Mouse (Mus musculus): ENCODE results near the gene Spaca9.

DNA sequence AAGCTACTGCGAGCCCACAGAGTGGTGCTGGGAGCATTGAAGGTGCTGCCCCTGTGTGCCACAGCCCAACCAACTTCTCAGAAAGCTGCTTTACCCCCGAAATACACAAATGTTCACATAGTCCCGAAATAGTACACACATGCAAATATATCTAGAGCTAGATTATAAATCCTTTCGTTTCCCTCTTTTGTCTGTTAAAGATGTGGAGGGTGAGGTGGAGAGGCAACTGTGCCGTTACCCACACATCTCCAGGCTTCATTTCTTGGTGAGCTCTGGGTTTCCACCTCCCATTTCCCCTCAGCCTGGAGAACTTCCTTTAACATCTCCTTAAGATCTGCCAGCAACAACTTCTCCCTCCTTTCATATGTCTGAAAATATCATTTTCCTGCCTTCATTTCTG lies 40.6 kb upstream of the Spaca9 start:
- TF ChIP-seq POLR2A (IDR thresholded peaks at IDR 0.05; ENCODE audit: control insufficient read depth, low read depth, low read length) = no peak
- TF ChIP-seq CTCF (IDR thresholded peaks at IDR 0.05; ENCODE audit: control insufficient read depth, insufficient read depth, insufficient replicate concordance, low read depth, low read length) = no peak

All from testis, adult 2 months (tissue).